Mouse (Mus musculus): Measurements from ENCODE around the gene Cby1. TPM values are rescaled to one million over a fixed set of nuclear protein-coding genes. Genes with fewer than 3 reads are reported as not detected.

The Cby1 gene
- polyA plus RNA-seq, 1 experiment = 121 TPM

DNA sequence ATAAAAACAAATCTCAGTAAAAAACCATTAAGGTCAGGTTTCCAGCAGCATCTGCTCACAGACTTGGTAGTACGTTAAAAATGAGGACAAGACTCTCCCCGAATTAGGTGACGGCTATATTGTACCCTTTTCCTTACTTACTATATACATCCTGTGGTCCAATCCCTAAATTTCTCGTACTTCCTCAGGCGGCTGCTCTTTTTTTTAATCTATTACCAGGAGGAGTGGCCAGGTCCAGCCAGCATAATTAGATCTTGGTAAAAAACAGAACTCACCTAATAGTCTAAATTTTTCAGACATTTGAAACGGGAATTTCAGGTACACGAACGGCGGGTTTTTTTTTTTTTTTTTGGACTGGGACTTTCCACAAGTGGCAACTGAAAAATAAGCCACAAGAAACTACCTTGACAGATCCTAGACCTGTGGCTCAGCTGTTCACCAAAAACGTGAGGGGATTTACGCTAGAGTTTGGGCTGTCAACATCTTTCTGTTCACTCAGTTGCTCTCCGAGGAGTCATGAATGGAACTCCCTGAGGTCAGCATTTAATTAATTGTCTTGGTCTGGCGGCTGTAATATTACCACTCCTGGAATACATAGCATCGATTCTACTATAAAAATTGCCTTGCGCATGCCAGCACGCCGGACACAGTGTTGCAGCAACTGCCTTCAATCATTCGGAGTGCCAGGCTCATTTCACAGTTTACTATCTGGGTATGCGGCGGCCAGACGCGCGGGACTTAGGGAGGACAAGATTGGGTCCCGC lies 30.8 kb downstream of the Cby1 start:
- TF ChIP-seq GATA1 (IDR thresholded peaks at IDR 0.05; ENCODE audit: low read length) = no peak

DNA sequence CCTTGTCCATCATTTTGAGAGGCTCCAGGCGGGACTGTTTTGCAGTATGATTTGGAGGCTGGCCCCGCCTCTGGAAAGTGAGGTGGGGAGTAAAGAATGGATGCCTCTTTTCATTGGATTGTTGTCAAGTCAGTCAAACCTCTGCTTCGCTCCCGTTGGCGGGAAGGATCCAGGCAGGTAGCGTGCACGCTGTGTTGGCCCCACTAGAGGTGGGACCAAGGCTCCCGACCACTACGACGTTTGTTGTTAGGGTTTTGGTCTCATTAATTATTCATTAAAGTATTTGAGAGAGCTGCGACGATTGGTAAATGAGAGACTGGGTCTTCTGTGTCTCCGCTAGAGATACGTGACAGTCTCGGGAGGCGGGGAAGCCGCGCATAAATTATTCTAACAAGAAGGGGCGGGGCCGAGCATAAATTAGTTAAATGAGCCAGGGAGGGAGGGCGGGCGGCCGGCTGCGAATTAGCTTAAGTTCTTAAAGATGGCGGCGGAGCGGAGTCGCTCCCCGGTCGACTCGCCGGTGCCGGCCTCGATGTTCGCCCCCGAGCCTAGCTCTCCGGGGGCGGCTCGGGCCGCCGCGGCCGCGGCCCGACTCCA lies 31.5 kb downstream of the Cby1 start, which contains the start of gene Gtpbp1:
Gene Gtpbp1 (plus strand): TSS at position 420 of the 597 bp plus-strand sequence.
- TF ChIP-seq GATA1 (IDR thresholded peaks at IDR 0.05; ENCODE audit: low read length) = no peak

DNA sequence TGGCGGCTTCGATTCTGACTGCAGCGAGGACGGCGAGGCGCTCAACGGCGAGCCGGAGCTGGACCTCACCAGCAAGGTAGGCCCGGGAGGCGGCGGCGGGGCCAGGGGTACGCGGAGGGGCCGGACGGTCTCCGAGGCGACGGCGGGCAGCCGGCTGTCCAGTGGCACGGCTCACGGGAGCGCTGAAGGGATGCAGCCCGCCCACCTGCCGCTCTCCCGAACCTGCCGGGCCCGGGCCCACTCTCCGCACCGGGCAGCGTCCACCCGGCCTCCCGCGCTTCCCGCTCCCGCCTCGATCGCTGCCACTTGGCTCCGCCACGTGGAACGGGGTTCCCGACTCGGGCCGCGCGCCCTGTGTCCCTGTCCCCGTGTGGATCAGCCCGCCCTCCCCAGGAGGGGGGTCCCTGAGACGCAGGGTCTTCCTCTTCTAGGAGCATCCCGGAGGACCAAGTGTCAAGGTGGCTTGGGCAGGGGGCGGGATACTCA lies 32.1 kb downstream of the Cby1 start:
- TF ChIP-seq GATA1 (IDR thresholded peaks at IDR 0.05; ENCODE audit: low read length) = no peak

DNA sequence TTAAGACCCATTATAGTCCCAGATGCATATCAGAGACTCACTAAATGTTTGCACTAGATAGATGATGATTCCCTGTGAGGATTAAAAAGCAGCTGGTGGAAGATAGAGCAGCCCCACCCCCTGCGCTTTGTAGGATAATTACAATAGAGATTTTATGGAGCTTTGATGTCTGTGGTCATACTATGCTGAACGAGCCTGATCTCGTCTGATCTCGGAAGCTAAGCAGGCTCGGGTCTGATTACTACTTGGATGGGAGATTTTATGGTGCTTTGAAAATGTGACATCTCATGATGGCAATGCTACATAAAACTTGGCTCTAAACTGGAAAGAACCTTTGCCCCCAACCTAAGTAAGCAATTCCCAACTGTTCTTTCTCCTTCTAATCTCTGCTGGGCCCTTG lies 33.3 kb downstream of the Cby1 start:
- no peak for TF ChIP-seq GATA1 (IDR thresholded peaks at IDR 0.05; ENCODE audit: low read length)

DNA sequence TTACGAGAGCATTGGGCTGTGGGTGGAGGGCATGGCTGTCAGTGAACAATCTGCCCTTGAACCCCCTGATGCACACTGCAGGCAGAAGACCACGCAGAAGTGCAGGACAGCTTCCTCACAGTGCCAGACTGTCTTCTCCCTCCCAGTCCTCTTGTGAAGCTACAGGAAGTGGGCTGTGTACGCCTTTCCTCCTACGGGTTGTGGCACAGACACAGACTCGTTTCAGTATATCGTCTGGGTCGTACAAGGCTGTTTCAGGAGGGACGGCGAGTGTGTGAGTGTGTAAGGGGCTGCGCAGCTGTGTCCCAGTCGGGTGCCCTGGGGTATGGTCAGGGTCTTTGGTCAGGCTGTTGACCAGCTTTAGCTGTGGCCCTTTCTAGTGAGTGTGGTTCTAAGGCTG lies 34.7 kb downstream of the Cby1 start:
- TF ChIP-seq GATA1 (IDR thresholded peaks at IDR 0.05; ENCODE audit: low read length) = no peak

DNA sequence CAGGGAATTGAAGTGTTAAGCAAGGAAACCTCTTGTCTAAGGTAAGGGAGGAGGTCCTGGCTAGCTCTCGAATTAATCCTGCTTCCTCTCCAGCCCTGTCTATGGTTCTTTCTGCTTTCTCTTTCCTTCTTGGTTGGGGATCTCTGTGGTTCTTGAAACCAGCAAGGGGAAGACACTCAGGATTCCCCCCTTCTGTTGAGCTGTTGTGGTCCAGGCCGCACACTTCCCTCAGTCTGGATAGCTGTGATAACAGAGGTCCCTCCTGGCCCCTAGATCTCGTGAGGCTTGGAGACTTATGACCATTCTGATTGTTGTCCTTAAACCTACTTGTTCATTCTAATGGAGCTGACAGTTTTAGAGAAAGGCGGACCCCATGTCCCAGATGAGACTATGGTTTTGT lies 35.5 kb downstream of the Cby1 start:
- TF ChIP-seq GATA1 (IDR thresholded peaks at IDR 0.05; ENCODE audit: low read length) = peak; percentile 27

DNA sequence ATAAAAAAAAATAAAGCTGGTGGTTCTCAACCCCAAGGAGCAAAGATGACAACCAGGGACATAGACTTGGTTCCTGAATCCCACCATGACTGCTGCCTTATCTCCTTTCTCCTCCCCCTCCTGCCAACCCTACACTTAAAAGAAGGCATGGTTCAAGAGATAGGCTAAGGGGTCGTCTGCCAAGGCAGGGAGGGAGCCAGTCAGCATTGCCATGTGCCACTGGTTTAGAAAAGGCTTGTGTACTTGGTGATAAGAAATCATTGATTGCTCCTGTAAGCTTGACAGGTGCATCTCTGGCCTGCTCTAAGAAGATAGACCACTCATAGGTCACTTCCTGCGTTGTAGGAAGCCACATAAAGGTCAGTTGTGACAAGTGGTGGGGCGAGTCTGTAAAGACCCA lies 36.5 kb downstream of the Cby1 start:
- peak; percentile 79 for TF ChIP-seq GATA1 (IDR thresholded peaks at IDR 0.05; ENCODE audit: low read length)

DNA sequence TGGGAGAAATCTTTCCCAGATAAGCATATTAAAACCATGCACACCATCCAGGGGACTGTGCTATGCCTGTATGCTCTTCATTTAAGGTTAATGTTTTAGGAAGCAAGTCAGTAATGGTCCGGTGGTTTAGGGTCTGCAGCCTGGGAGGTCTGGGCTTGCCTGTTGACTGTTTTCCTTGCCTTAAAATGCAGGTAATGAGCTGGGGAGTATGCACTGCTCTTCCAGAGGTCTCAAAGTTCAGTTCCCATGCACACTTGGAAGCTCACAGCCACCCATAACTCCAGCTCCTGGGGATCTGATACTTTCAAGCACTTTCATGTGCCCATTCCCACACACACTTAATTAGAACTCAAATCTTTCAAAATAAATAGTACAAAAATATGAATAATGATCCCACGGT lies 37.5 kb downstream of the Cby1 start:
- no peak for TF ChIP-seq GATA1 (IDR thresholded peaks at IDR 0.05; ENCODE audit: low read length)

DNA sequence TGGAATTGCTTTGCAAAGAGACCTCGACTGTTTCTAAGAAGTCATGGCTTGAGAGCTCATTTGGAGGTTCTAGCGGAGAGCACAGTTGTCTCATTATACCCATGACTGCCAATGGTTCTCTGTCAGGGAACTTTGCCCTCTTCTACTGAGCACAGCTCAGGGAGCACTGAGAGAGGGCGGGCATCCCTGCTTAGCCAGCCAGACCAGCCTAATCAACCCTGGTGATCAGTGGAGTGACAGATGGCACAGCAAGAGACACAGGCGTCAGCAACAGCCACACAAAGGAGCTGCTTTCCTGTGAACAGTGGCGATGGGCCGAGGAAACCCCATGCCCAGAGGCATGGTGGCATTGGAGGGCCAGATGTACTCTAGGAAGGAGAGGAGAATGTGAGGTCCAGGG lies 38.0 kb downstream of the Cby1 start:
- TF ChIP-seq GATA1 (IDR thresholded peaks at IDR 0.05; ENCODE audit: low read length) = no peak

DNA sequence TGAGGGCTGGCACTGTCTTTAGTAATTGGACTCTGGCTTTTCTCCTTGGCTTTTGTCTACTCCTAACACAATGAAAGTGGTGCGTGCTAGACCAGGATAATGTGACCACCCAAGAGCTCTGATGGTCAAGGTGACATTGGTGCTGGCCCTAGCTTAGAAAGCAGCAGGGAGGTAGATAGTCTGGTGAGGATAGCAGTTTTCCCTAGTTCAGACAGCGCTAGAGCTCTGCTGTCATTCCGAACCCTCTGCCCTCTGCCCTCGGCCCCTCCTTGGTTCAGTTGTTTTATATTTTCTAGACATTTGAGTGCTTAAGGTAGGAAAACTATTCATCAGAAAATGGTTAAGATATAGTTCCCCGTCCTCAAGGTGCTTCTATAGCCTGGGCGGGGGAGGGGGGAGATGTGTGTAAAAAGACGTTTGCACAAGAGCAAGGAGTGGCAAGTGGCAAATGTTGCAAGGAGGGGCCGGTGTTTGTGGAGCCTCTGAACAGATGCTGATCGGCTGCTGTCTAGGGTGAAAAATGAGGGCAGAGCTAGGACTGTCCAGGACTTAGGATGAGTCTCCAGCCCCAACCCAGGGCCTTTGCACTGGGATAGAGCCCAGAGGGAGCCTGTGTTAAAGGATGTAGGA lies 38.7 kb downstream of the Cby1 start:
- TF ChIP-seq GATA1 (IDR thresholded peaks at IDR 0.05; ENCODE audit: low read length) = no peak

DNA sequence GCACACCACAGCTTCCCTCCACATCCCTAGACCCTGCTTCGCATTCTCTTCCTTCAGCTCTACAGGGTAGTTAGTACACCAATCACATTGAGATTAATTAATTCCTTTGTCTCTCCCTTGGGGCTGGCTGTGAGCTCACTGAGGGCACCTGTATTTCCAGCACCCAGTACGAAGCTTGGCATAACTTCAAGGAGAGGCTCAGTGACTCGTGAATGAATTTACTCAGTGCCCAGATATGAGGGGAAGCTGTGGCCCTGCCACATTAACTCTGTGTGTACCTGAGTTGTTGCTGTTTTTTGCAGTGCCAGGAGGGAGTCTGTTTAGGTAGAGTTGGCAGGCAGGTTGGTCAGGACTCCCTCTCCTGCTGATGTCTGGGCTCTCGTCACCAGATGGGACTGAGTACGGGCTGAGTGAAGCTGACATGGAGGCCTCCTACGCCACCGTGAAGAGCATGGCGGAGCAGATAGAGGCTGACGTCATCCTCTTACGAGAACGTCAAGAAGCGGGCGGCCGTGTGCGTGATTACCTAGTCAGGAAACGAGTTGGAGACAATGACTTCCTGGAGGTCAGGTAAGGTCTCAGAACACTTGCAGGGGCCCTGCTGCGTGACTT lies 47.7 kb downstream of the Cby1 start:
- no peak for TF ChIP-seq GATA1 (IDR thresholded peaks at IDR 0.05; ENCODE audit: low read length)

DNA sequence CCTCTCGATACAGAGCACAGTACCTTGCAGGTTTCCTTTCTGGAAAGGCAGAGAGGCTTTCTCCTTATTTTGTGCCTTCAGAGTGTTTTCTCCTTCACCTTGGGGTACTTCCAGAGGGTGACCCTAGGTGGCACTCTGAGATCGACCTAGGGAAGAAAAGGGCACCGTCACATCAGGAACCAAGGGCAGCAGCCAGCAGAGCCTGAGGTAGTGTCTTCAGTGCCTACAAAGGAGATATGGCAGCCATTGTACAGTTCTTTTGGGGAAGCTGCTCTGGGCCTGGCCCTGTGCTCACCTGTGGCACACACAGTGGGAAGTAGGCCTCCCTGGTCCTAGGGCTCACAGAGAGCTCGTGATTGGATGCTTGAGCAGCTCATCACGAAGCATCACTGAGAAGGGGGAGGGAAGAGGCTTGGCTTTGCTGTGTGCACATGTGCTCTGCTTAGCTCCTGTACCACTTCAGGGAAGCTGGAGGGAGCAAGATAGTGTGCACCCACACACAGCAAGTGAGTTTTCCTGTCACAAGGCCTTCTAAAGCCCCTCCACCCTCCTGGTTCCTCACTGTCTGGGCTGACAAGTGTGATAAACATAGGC lies 49.3 kb downstream of the Cby1 start:
- TF ChIP-seq GATA1 (IDR thresholded peaks at IDR 0.05; ENCODE audit: low read length) = no peak

DNA sequence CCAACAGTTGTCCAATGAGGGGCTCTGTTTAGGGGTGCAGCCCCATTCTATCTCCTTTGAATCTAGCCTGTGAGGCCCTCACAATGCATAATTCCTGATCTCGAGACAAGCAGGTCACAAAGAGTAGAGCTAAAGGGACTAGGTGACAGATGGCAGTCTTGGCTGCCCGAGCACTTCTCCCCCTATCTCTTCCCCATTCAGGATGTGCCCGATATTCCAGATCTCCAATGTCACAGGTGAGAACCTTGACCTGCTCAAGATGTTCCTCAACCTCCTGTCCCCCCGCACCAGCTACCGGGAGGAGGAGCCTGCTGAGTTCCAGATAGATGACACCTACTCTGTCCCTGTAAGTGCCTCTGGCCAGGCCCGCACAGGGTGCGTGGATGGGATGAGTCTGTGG lies 56.6 kb downstream of the Cby1 start:
- TF ChIP-seq GATA1 (IDR thresholded peaks at IDR 0.05; ENCODE audit: low read length) = no peak

DNA sequence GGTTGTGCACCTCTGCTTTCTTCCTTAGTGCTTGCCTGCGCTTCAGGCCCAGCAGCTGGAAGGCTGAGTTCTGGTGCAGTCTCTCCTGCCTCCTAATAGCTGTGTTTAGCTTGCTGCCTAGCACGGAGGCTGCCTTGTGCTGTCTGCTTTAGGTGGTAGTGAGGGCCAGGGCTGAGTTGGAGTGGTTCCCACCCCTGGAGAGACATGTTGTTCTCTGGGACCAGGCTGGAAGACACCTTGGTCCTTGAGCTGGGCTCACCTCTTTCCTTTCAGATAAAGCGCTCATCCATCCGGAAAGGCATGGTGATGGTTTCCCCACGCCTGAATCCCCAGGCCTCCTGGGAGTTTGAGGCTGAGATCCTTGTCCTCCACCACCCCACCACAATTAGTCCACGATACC lies 57.7 kb downstream of the Cby1 start:
- TF ChIP-seq GATA1 (IDR thresholded peaks at IDR 0.05; ENCODE audit: low read length) = no peak

Other genes with a start within 250 kb of the Cby1 start
- gene Csnk1e, start 203.6 kb upstream of the Cby1 start, polyA plus RNA-seq (2012) = not detected in 2 replicates
- gene Kcnj4, start 154.0 kb upstream of the Cby1 start, polyA plus RNA-seq (2012) = not detected in 2 replicates
- not detected in 2 replicates for gene Kdelr3, start 142.8 kb upstream of the Cby1 start, polyA plus RNA-seq (2012)
- gene Ddx17, start 112.5 kb upstream of the Cby1 start, polyA plus RNA-seq (2012) = 65.7 and 86.5 TPM in 2 replicates
- gene Dmc1, start 54.1 kb upstream of the Cby1 start, polyA plus RNA-seq (2012) = not detected in 2 replicates
- gene Fam227a, start 243 bp upstream of the Cby1 start, polyA plus RNA-seq (2012) = 0.13 TPM in 1 of 2 replicates, not detected in the other
- 168 and 172 TPM in 2 replicates for gene Tomm22, start 11.7 kb downstream of the Cby1 start, polyA plus RNA-seq (2012)
- 27.5 and 38.9 TPM in 2 replicates for gene Josd1, start 28.7 kb downstream of the Cby1 start, polyA plus RNA-seq (2012)
- gene Gtpbp1, start 31.6 kb downstream of the Cby1 start, polyA plus RNA-seq (2012) = 126 and 161 TPM in 2 replicates
- 28.7 and 33.4 TPM in 2 replicates for gene Sun2, start 83.3 kb downstream of the Cby1 start, polyA plus RNA-seq (2012)
- gene Dnal4, start 118.7 kb downstream of the Cby1 start, polyA plus RNA-seq (2012) = 21.8 and 30.7 TPM in 2 replicates
- gene Nptxr, start 145.6 kb downstream of the Cby1 start, polyA plus RNA-seq (2012) = 0.04 TPM in 1 of 2 replicates, not detected in the other
- not detected in 2 replicates for gene Npcd, start 175.0 kb downstream of the Cby1 start, polyA plus RNA-seq (2012)
- 9.0 and 10.4 TPM in 2 replicates for gene Cbx6, start 175.5 kb downstream of the Cby1 start, polyA plus RNA-seq (2012)
- gene Apobec3, start 232.5 kb downstream of the Cby1 start, polyA plus RNA-seq (2012) = 0.64 and 0.77 TPM in 2 replicates